Mouse (Mus musculus): ENCODE measurements around the gene Zfp385a.

DNA sequence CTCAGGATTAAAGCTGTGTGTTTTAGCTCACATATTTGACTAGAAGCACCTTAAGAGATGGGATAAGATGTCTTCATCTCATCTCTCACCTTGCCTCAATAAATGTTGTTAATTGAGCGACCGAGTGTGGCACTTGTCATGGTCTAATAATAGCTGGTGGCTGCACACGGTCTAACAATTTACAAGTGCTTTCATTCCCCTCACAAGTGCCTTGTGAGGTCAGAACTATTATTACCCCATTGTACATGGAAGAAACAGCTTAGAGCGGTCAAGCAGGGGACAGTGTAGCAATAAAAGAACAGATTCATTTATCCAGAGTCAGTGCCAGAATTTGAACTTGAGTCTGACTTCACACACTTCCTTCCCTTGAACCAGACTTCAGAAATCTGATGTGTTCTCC, 15.5 kb upstream of the Zfp385a start:
- no peak for TF ChIP-seq GATA1 (IDR thresholded peaks at IDR 0.05; ENCODE audit: low read depth, low read length)
- no peak for TF ChIP-seq CTCF (IDR thresholded peaks at IDR 0.05 in 2 of 3, conservative IDR thresholded peaks at IDR 0.05 in 1 of 3; ENCODE audit: control insufficient read depth in 1 of 3, insufficient read depth in 1 of 3, low read depth in 2 of 3, low read length in 3 of 3, poor library complexity in 1 of 3, severe bottlenecking in 1 of 3)
- TF ChIP-seq GABPA (IDR thresholded peaks at IDR 0.05; ENCODE audit: low read depth, low read length) = no peak
- TF ChIP-seq POLR2A (IDR thresholded peaks at IDR 0.05; ENCODE audit: control insufficient read depth in 1 of 2, insufficient read depth in 1 of 2, low read depth in 1 of 2, low read length in 2 of 2, poor library complexity in 1 of 2) = no peak
- TF ChIP-seq ZNF384 (IDR thresholded peaks at IDR 0.05; ENCODE audit: low read depth, low read length) = no peak

All from MEL (cell line).